Mouse (Mus musculus) frontal cortex, postnatal 25 days (tissue): ENCODE results near the gene Ube2h.

Experiments
- DNase-seq, 2 experiments: peaks; one replicate each; pipeline ENCODE4 v3.0.0; 2022; ENCODE audit warnings: low spot score in 2 of 2

Gene Ube2h

DNA sequence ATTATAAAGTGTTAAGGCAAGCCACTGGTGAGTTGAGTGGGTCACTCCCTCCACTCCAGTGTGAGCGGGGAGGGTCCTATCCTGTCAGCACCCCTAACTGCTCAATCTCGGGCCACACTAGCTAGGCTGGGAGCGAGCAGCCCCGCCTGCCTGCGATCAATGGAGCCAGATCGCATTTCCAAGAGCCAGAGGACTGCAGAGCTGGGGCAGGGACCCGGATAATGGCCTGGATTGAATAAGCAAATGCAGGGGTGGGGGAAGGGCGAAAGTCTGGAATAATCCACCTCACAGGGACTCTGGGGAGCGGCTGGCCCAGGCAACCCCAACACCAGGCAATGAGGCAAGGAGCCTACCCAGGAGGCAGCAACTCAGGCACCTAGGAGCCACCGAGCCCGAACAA, 137.1 kb downstream of the Ube2h start:
- no peak for DNase-seq

DNA sequence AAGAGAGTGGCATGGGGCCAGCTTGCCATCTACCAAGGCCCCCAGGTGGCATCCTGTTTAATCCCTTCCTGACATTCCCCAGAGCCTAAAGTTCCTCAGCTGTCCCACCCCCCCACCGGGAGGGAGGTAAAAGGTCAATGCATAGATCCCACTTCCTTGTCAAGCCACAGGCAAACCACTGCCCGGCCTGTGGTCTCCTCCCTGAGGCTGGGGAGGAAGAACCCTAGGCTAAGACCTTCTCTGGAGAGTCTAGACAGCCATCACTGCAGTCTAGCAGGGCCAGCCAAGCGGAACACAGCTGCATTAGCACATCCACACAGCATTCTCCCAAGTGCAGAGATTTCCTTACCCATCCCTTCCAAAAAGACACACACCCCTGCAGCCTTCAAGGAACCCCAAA, 138.0 kb downstream of the Ube2h start:
- DNase-seq: no peak

DNA sequence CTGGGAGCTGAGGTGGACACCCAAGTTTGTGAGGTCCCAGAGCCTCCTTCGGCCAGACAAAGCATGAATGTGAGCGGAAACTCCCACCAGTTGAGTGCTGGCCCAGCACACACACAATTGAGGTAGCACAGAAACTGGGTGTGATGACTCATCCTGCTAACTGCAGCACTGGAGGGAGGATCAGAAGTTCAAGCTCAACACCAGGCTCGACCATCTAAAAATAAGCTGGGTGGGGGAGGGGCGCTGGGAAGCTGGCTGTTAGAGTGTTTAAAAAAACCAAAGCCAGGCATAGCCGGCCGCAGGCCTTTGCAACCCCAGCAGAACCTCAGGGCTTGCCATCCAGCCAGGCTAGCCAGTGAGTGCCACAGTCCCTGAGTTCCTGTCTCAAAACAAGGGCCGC, 142.2 kb downstream of the Ube2h start:
- no peak for DNase-seq

DNA sequence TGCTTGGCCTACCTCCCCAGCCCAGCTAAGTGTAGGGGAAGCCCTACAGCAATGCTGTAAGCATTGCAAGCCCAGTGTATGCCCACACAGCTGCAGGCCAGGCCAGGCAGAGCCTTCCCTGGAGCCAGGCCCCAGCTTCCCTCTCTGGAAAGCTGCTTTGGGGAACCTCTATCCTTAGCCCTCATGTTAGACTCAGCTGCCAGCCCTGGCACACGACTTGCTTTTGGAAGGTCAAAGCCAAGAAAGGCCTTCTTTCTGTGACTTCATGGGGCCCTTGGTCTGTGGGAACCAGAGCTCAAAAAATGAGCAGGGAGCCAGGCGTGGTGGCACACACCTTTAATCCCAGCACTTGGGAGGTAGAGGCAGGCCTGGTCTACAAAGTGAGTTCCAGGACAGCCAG, 142.7 kb downstream of the Ube2h start:
- no peak for DNase-seq
